Mouse (Mus musculus): Measurements from ENCODE around the gene Cnnm4. TPM values are rescaled to one million over a fixed set of nuclear protein-coding genes. Genes with fewer than 3 reads are reported as not detected.

Gene Cnnm4
- total and polyA plus RNA-seq, 3 experiments: 7.8 to 8.5 TPM; not detected in 1

DNA sequence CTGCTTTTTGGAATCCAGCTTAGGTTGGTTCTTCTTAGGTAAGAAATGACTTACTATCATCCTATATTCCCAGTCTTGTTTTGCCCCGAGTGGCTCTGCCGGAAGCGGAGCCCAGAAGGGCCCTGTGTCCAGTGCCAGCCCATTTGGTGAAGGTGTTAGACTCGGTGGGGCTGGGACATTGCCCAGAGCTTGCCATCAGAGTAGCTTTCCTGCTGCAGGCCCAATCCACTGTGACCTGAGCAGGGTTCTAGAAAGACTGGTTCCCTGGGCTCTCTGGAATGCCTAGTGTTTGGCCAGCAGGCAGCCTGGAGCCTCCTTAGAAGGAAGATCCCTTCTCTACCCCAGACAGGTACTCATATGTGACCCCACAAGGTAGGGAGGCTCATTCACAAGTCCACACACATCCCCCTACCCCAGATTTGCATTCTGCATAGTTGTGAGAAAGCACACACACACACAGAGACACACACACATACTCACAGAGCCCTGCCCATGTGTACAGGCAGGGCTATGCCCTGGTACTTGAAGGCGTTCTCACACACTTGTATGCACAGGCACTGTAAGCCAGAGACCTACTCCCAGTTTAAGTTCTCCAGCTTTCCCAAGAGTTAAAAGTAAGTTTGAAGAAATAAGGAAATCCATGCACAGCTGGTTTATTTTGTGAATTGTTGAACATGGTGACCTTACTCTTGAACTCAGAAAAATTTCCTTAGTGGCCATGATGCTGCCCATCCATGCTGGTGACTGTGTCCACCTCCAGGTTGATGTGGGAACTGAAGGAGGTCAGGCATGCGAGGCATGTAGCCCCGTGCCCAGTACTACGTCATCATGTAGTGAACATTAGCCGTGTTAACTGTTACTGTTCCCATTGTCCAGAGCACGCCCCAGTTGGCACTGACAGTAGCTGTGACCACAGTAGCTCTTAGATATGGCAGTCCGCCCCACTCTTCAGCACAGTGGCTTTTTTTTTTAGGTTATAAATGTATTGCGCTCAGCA is 8.8 kb downstream of the Cnnm4 start:
- TF ChIP-seq POLR2A (IDR thresholded peaks at IDR 0.05; ENCODE audit: control insufficient read depth in 1 of 2, insufficient read depth in 1 of 2, low read depth in 1 of 2, low read length in 2 of 2, poor library complexity in 1 of 2): no peak
- no peak for TF ChIP-seq ZNF384 (IDR thresholded peaks at IDR 0.05; ENCODE audit: low read depth, low read length)
- no peak for TF ChIP-seq USF2 (IDR thresholded peaks at IDR 0.05; ENCODE audit: borderline replicate concordance in 1 of 2, insufficient read depth in 1 of 2, low read depth in 1 of 2, low read length in 2 of 2)
- no peak for TF ChIP-seq GATA1 (IDR thresholded peaks at IDR 0.05; ENCODE audit: low read depth, low read length)
- TF ChIP-seq MYC (IDR thresholded peaks at IDR 0.05; ENCODE audit: low read depth, low read length): no peak
- TF ChIP-seq ZKSCAN1 (IDR thresholded peaks at IDR 0.05; ENCODE audit: low read depth, low read length): no peak
- no peak for TF ChIP-seq GABPA (IDR thresholded peaks at IDR 0.05; ENCODE audit: low read depth, low read length)
- TF ChIP-seq MYB (IDR thresholded peaks at IDR 0.05; ENCODE audit: low read depth, low read length): no peak
- no peak for TF ChIP-seq CHD2 (IDR thresholded peaks at IDR 0.05; ENCODE audit: low read length)
- no peak for TF ChIP-seq BHLHE40 (IDR thresholded peaks at IDR 0.05; ENCODE audit: borderline replicate concordance, low read depth, low read length)
- no peak for TF ChIP-seq POLR2AphosphoS2 (IDR thresholded peaks at IDR 0.05; ENCODE audit: low read length)
- no peak for TF ChIP-seq MEF2A (IDR thresholded peaks at IDR 0.05; ENCODE audit: extremely low read depth, insufficient replicate concordance, low read depth, low read length, poor library complexity, severe bottlenecking)
- no peak for TF ChIP-seq ZC3H11A (IDR thresholded peaks at IDR 0.05; ENCODE audit: low read depth, low read length)
- TF ChIP-seq ELF1 (IDR thresholded peaks at IDR 0.05; ENCODE audit: low read depth, low read length): no peak
- TF ChIP-seq HCFC1 (IDR thresholded peaks at IDR 0.05; ENCODE audit: low read depth, low read length): no peak
- TF ChIP-seq CTCF (IDR thresholded peaks at IDR 0.05 in 2 of 3, conservative IDR thresholded peaks at IDR 0.05 in 1 of 3; ENCODE audit: control insufficient read depth in 1 of 3, insufficient read depth in 1 of 3, low read depth in 2 of 3, low read length in 3 of 3, poor library complexity in 1 of 3, severe bottlenecking in 1 of 3): no peak
- TF ChIP-seq POLR2AphosphoS5 (IDR thresholded peaks at IDR 0.05; ENCODE audit: borderline replicate concordance, low read depth, low read length): no peak
- TF ChIP-seq ETS1 (IDR thresholded peaks at IDR 0.05; ENCODE audit: low read depth, low read length): no peak
- no peak for TF ChIP-seq TAL1 (IDR thresholded peaks at IDR 0.05; ENCODE audit: low read length)
- TF ChIP-seq MAFK (IDR thresholded peaks at IDR 0.05; ENCODE audit: borderline replicate concordance, low read depth, low read length): no peak
- Histone ChIP-seq H3K4me3 (ENCODE audit: control insufficient read depth in 1 of 2, insufficient read depth in 1 of 2, low read depth in 2 of 2, low read length in 2 of 2) (no peak overlapping the region), H3K36me3 (ENCODE audit: control insufficient read depth in 1 of 2, insufficient read depth in 2 of 2, low read length in 2 of 2) (peaks cover 0 to 9% of the 10 kb centered on the region in 2 experiments; a peak in 1 of 4 replicates), H3K79me2 (ENCODE audit: control insufficient read depth, insufficient read depth, low read length, poor library complexity) (peaks cover 4% of the 10 kb centered on the region; the same call in 1 of the 2 replicates), H3K9ac (ENCODE audit: control insufficient read depth, low read depth, low read length, poor library complexity, severe bottlenecking) (no peak overlapping the region), H3K27me3 (ENCODE audit: control insufficient read depth in 1 of 2, insufficient read depth in 2 of 2, low read length in 2 of 2) (no peaks in the 10 kb centered on the region), H3K9me3 (replicated peaks; ENCODE audit: insufficient read depth, low read length) (no peaks in the 10 kb centered on the region), H3K4me1 (ENCODE audit: control insufficient read depth in 1 of 2, insufficient read depth in 2 of 2, low read length in 2 of 2) (peaks cover under 1 to 11% of the 10 kb centered on the region in 2 experiments), H3K27ac (ENCODE audit: control insufficient read depth, low read depth, low read length) (no peak overlapping the region)
- DNase-seq (ENCODE audit: low read depth, low spot score): no peak
